Mouse (Mus musculus): ENCODE results near the gene Slc25a42. TPM values are rescaled to one million over a fixed set of nuclear protein-coding genes. Genes with fewer than 3 reads are reported as not detected.

The Slc25a42 gene
- polyA plus RNA-seq, 1 experiment, result 20.1 TPM

DNA sequence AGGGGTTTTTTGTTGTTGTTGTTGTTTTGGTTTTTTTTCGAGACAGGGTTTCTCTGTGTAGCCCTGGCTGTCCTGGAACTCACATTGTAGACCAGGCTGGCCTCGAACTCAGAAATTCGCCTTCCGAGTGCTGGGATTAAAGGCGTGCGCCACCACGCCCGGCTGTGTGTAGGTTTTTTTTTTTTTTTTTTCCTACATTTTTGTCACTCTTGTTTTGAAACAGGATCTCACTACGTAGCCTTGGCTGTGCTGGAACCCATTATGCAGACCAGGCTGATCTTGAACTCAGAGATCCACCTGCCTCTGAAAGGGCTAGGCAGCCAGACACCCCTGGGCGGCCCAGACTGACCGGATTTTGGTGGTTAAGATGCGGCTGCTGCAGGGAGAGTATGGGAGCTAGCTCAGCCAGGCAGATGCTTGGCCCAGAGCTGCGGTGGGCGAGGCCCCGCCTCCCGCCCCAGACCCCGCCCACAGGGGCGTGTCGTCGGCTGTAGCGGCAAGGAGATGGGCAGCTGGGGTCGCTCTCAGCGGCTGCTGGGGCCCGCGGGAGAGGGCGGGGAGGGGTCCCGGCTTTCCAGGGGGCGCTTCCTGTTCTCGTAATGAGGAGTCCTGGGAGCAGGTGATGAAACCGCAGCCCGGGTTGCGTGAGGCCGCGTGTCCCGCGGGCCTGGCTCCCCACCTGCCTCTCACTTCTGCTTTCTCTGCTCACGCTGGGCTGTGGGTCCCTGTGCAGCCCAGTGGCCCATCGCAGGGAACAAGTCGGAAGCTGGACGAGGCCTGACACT is 53.8 kb downstream of the Slc25a42 start:
- no peak for TF ChIP-seq GATA1 (IDR thresholded peaks at IDR 0.05; ENCODE audit: low read length)

DNA sequence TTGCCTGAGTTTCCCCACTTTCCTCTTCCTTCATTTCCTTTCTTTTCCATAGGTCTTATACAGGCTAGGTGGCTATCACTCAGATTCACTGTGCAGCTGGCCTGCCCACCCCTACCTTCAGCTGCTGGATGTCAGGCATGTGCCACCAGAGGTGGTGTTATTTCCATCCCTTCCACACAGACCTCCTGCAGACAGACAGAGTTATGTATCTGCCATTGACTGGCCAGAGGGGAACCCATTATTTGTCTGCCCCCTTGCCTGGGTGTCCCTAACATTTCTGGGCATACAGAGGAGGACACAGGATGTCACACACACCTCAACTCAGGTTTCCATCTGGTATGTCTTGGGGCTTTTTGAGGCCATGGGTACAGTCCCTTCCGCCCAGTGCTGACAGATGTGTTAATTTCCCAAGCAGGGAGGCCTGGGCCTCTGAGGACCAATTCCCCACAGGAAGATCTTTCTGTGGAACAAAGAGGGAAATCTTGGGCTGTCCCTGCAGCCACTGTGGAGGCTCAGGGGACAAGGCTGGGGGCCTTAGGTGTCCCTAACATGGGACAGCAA is 54.8 kb downstream of the Slc25a42 start:
- TF ChIP-seq GATA1 (IDR thresholded peaks at IDR 0.05; ENCODE audit: low read length), result no peak

DNA sequence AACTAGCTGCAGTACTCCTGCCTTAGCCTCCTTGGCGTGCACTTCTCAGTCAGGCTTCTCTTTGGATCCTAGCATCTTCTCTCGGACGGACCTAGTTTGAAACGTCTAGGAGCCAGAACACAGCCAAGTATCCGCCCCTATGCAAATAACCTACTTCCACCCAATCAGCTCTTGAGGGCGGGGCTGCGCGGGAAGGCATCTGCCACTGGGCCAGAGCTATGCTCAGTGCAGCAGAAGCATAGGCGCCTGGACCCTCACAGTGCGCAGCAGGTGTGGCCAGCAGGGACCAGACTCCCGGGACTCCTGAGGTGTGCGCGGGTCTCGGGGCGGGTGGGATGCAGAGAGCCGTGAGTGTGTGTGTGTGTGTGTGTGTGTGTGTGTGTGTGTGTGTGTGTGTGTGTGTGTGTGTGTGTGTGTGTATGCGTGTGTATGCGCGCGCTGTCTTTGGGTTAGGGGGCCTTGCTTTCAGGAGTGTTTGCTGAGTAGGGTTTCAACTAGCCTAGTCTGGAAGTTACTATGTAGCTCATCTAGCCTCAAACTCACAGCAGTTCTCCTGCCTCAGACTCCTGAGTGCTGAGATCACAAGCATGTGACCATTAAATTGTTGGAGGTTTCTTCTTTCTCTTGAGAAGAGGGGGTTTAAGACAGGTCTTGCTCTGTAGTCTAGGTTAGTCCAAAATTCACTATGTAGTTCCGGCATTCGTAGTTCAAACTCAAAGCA is 59.4 kb downstream of the Slc25a42 start:
- TF ChIP-seq GATA1 (IDR thresholded peaks at IDR 0.05; ENCODE audit: low read length), result no peak

DNA sequence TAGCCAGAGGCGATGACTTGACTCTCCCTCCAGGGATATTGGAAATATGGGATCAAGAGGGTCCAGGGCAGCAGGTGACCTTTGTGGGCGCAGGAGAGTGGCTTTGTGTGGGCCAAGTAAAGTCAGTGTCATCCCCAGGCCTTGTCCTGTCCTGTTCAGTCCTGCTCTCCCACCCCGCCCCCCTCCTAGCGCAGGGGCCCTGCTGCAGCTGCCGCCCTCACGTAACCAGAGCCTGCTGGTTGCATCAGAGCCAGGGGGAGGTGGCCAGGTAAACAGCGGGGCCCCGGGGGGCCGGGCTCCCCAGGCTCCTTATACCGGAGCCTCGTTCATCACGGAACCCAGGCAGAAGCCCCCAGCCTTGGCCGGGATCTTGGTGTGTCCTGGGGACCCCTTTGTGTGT is 61.9 kb downstream of the Slc25a42 start:
- TF ChIP-seq GATA1 (IDR thresholded peaks at IDR 0.05; ENCODE audit: low read length), result no peak

DNA sequence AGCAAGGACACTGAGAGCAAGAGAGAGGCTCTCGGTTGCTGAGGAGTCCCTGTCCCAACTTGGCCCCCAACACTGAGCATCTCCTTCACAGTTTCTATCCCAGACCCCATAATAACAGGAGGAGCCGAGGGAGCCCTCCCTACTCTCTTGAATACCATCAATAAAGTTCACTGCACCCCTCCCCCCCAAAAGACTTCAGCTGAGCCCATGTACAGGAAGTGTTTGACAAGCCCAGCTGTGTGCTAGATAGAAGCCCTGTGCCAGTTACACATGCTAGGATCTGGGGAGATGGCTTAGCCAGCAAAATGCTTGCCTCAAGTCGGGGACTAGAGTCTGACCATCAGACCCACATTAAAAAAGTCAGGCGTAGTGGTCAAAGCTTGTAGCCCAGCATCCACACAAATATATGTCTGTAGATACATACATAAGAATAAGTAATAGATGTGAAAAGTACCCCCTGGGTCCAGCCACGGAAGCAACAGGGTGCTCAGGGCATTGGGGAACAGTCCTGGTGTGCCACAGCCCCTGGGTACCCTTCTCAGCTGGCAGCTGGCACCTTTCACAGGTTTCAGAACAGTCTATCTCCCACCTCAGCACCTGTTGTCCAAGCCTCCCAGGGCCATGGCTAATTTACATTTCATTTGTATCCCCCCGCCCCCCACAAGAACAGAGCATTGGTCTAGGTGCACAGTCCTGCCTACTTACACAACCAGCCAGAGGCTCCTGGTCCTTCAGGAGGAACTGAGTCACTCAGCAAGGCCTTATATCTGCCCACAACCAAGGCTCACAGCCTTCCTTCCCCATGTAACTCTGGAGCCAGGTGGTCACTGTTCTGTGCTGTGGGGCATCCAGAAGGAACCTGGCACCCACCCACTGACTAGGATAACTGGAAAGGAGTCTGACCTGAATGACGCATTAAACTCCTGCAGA is 64.2 kb downstream of the Slc25a42 start:
- no peak for TF ChIP-seq GATA1 (IDR thresholded peaks at IDR 0.05; ENCODE audit: low read length)

DNA sequence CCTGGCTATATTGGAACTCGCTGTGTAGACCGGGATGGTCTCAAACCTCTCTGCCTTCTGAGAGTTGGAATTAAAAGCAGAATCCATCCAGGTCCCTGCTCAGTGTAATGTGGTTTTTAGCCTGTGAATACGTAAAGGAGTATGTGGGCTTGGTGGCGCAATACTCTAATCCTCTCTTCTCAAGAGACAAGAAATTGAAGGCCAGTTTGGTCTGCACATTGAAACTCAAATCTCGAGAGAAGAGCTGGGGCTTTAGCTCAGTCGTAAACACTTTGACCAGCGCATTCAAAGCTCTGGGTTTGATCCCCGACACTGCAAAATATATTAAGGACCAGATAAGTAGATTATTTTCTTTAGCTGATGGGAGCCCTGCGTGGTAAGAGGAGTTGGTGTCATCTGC is 72.1 kb downstream of the Slc25a42 start:
- no peak for TF ChIP-seq GATA1 (IDR thresholded peaks at IDR 0.05; ENCODE audit: low read length)

DNA sequence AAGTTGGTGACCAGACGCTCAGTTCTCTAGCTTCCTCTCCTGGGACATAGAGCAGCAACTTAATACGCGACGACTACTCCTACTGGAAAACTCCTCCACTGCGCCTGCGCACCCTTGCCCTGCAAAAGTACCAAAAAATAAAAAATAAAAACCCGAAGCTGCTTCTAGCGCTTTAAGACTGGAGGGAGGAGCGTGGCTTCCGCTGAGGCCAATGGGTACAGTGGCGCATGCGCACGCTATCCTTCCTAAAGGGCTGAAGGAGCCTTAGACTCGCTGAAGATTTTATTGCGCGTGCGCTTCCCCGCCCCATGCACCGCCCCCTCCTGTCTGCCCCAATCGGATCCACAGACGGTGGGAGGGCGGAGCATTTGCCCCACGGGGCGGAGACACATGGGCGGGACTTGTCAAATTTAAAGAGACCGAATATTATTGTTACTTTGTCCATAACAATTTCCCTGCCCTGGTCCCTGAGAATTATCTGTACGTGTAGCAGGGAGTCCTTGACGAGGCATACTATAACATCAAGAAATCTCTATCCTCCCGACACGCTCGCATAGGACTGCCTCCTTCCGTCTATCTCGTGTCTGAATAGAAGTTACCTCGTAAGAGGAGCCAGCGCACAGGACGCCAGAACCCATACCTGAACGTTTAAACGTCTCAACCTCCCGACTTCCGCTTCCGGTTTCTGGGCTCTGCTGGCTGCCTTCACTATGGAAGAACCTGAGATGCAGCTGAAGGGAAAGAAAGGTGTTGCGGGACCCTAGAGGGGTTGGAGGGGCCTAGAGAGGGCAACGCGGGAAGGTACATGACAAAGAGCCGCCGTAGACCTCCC is 72.9 kb downstream of the Slc25a42 start, which contains the start of the genes Rfxank, Borcs8 and Mef2b:
TSS of gene Rfxank (minus strand) at position 129 of the 832 bp plus-strand sequence.
TSS of gene Borcs8 (plus strand) at position 474 of the 832 bp plus-strand sequence.
TSS of gene Mef2b (plus strand) at position 686 of the 832 bp plus-strand sequence.
- no peak for TF ChIP-seq GATA1 (IDR thresholded peaks at IDR 0.05; ENCODE audit: low read length)

DNA sequence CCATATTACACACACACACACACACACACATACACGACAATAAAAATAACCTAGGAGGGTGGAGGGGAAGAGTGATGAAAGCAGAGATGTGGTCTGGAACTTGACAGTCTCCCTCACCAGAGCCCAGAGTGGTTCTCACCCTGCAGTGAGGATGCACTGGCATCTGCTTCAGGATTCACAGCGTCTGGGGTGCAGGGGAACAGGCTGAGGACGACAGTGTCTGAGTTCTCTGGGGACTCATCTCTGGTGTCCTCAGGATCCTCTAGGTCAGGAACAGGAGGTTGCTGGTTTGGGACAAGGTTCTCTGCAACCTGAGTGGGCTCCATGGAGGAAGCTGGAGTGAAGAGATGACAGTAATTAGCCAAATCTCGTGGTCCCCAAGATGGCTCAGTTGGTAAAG is 74.2 kb downstream of the Slc25a42 start:
- TF ChIP-seq GATA1 (IDR thresholded peaks at IDR 0.05; ENCODE audit: low read length), result no peak

DNA sequence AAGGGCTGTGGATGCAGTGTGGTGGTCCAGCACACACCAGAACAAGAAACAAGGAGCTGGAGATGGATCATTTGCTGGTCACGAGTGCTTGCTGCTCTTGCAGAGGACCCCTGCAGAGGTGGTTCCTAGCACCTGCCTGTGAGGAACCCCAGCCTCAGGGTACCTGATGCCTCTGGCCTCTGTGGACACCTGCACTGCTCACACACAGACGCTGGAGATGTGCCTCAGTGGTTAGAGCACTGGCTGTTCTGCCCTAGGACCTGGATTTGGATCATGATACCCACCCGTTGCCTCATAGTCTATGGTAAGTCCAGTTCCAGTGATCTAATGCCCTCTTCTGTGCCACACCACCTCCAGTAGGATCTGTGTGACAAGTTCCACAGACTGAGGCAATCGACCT is 75.5 kb downstream of the Slc25a42 start:
- TF ChIP-seq GATA1 (IDR thresholded peaks at IDR 0.05; ENCODE audit: low read length), result no peak

DNA sequence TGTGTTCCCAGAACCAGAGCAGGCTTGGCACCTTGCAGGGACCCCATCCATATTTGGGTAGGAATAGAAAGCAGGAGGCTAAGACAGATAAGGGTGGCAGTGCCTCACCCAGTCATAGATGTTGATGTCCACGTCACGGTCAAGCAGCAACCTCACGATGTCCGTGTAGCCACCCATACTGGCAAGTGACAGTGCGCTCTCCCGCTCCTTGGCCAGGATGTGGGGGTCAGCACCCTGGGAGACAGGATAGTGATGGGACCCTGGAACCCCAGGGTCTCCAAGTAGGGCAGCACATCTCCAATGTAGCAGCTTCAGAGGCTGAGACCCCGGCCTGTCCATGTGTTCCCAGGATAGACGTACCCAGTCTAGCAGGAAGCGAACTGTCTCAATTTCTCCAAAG is 77.2 kb downstream of the Slc25a42 start:
- TF ChIP-seq GATA1 (IDR thresholded peaks at IDR 0.05; ENCODE audit: low read length), result no peak

Other genes with a start within 250 kb of the Slc25a42 start
- gene Gatad2a, start 215.9 kb downstream of the Slc25a42 start, polyA plus RNA-seq (2012), result 79.8 and 115 TPM in 2 replicates
- 44.0 and 45.1 TPM in 2 replicates for gene Mau2, start 169.6 kb downstream of the Slc25a42 start, polyA plus RNA-seq (2012)
- 48.9 and 53.3 TPM in 2 replicates for gene Sugp1, start 169.5 kb downstream of the Slc25a42 start, polyA plus RNA-seq (2012)
- 0.08 TPM in 1 of 2 replicates, not detected in the other for gene Tm6sf2, start 139.4 kb downstream of the Slc25a42 start, polyA plus RNA-seq (2012)
- not detected in 2 replicates for gene Hapln4, start 128.8 kb downstream of the Slc25a42 start, polyA plus RNA-seq (2012)
- gene Ncan, start 91.4 kb downstream of the Slc25a42 start, polyA plus RNA-seq (2012), result not detected in 2 replicates
- gene Nr2c2ap, start 81.0 kb downstream of the Slc25a42 start, polyA plus RNA-seq (2012), result 17.2 and 17.9 TPM in 2 replicates
- 3.2 and 6.5 TPM in 2 replicates for gene Rfxank, start 73.2 kb downstream of the Slc25a42 start, polyA plus RNA-seq (2012)
- gene Borcs8, start 72.8 kb downstream of the Slc25a42 start, polyA plus RNA-seq (2012), result 20.5 and 52.7 TPM in 2 replicates
- 2.7 and 3.6 TPM in 2 replicates for gene Mef2b, start 72.6 kb downstream of the Slc25a42 start, polyA plus RNA-seq (2012)
- 130 and 149 TPM in 2 replicates for gene Tmem161a, start 39.9 kb downstream of the Slc25a42 start, polyA plus RNA-seq (2012)
- 21.8 and 26.2 TPM in 2 replicates for gene Sugp2, start 21.9 kb upstream of the Slc25a42 start, polyA plus RNA-seq (2012)
- gene Armc6, start 22.2 kb upstream of the Slc25a42 start, polyA plus RNA-seq (2012), result 24.5 and 26.2 TPM in 2 replicates
- 34.3 and 37.1 TPM in 2 replicates for gene Homer3, start 70.5 kb upstream of the Slc25a42 start, polyA plus RNA-seq (2012)
- 41.5 and 54.5 TPM in 2 replicates for gene Ddx49, start 90.2 kb upstream of the Slc25a42 start, polyA plus RNA-seq (2012)
- gene Cope, start 90.2 kb upstream of the Slc25a42 start, polyA plus RNA-seq (2012), result 311 and 375 TPM in 2 replicates
- gene Cers1, start 103.5 kb upstream of the Slc25a42 start, polyA plus RNA-seq (2012), result not detected in 2 replicates
- gene Gdf1, start 117.5 kb upstream of the Slc25a42 start, polyA plus RNA-seq (2012), result not detected in 2 replicates
- 126 and 139 TPM in 2 replicates for gene Upf1, start 141.0 kb upstream of the Slc25a42 start, polyA plus RNA-seq (2012)
- 0.28 and 0.29 TPM in 2 replicates for gene Comp, start 161.3 kb upstream of the Slc25a42 start, polyA plus RNA-seq (2012)
- gene Crtc1, start 227.3 kb upstream of the Slc25a42 start, polyA plus RNA-seq (2012), result 25.8 and 29.6 TPM in 2 replicates